Mouse (Mus musculus) MEL (cell line): ENCODE results near the gene Rnf157.

Experiments used
- CTCF ChIP-seq, 3 experiments: IDR thresholded peaks in 2 of 3; conservative IDR thresholded peaks in 1 of 3; 2 replicates each; pipeline ENCODE4 v1.5.1; 2011 to 2012; ENCODE audit warnings: low read length in 3 of 3, low read depth in 2 of 3, mild to moderate bottlenecking in 2 of 3, improper control_type of control experiment in 1 of 3, inconsistent platforms in 1 of 3, mixed read lengths in 1 of 3, moderate library complexity in 1 of 3; ENCODE audit not compliant: control insufficient read depth in 1 of 3, insufficient read depth in 1 of 3, poor library complexity in 1 of 3, severe bottlenecking in 1 of 3
- EP300 ChIP-seq, 2 experiments: IDR thresholded peaks; 2 replicates each; pipeline ENCODE4 v1.6.1; 2011; ENCODE audit warnings: improper control_type of control experiment in 2 of 2, low read length in 2 of 2, low read depth in 1 of 2, mild to moderate bottlenecking in 1 of 2
- GABPA ChIP-seq: IDR thresholded peaks from 2 replicates; pipeline ENCODE4 v1.6.1; 2012; ENCODE audit warnings: low read depth, mild to moderate bottlenecking, inconsistent platforms, low read length, improper control_type of control experiment, moderate library complexity
- POLR2A ChIP-seq, 2 experiments: IDR thresholded peaks; 2 replicates each; pipeline ENCODE4 v1.6.1; 2011 to 2012; ENCODE audit warnings: low read length in 2 of 2, mild to moderate bottlenecking in 2 of 2, control low read depth in 1 of 2, improper control_type of control experiment in 1 of 2, low read depth in 1 of 2, moderate library complexity in 1 of 2; ENCODE audit not compliant: control insufficient read depth in 1 of 2, insufficient read depth in 1 of 2, poor library complexity in 1 of 2
- RCOR1 ChIP-seq: IDR thresholded peaks from 2 replicates; pipeline ENCODE4 v1.6.1; 2012; ENCODE audit warnings: low read depth, mild to moderate bottlenecking, inconsistent platforms, low read length, improper control_type of control experiment
- SMC3 ChIP-seq: IDR thresholded peaks from 2 replicates; pipeline ENCODE4 v1.6.1; 2011; ENCODE audit warnings: low read depth, low read length, improper control_type of control experiment
- TCF12 ChIP-seq: IDR thresholded peaks from 2 replicates; pipeline ENCODE4 v1.6.1; 2014; ENCODE audit warnings: low read depth, mild to moderate bottlenecking, inconsistent platforms, low read length, improper control_type of control experiment, moderate library complexity
- ZKSCAN1 ChIP-seq: IDR thresholded peaks from 2 replicates; pipeline ENCODE4 v1.6.1; 2012; ENCODE audit warnings: low read depth, mild to moderate bottlenecking, inconsistent platforms, low read length, improper control_type of control experiment, moderate library complexity
- ZMIZ1 ChIP-seq: IDR thresholded peaks from 2 replicates; pipeline ENCODE4 v1.6.1; 2012; ENCODE audit warnings: low read depth, mild to moderate bottlenecking, inconsistent platforms, low read length, improper control_type of control experiment, moderate library complexity

GRCm38 (mm10) chr11:116354521-116354920 lies 58.3 kb downstream of the Rnf157 start:
- TF ChIP-seq CTCF (IDR thresholded peaks at IDR 0.05 in 2 of 3, conservative IDR thresholded peaks at IDR 0.05 in 1 of 3; ENCODE audit: control insufficient read depth in 1 of 3, insufficient read depth in 1 of 3, low read depth in 2 of 3, low read length in 3 of 3, poor library complexity in 1 of 3, severe bottlenecking in 1 of 3) (no peak), ZKSCAN1 (no peak), SMC3 (no peak), EP300 (IDR thresholded peaks at IDR 0.05; ENCODE audit: low read depth in 1 of 2, low read length in 2 of 2) (no peak), ZMIZ1 (no peak), GABPA (no peak), TCF12 (no peak), POLR2A (IDR thresholded peaks at IDR 0.05; ENCODE audit: control insufficient read depth in 1 of 2, insufficient read depth in 1 of 2, low read depth in 1 of 2, low read length in 2 of 2, poor library complexity in 1 of 2) (no peak), RCOR1 (no peak)
